Mouse (Mus musculus) forelimb bud, embryonic 11.5 days (tissue): ENCODE data around the gene Atn1.

Experiments
- DNase-seq: peaks from one replicate; pipeline ENCODE4 v3.0.0-alpha.2; 2012; ENCODE audit warnings: low read depth, low spot score

Gene Atn1

DNA sequence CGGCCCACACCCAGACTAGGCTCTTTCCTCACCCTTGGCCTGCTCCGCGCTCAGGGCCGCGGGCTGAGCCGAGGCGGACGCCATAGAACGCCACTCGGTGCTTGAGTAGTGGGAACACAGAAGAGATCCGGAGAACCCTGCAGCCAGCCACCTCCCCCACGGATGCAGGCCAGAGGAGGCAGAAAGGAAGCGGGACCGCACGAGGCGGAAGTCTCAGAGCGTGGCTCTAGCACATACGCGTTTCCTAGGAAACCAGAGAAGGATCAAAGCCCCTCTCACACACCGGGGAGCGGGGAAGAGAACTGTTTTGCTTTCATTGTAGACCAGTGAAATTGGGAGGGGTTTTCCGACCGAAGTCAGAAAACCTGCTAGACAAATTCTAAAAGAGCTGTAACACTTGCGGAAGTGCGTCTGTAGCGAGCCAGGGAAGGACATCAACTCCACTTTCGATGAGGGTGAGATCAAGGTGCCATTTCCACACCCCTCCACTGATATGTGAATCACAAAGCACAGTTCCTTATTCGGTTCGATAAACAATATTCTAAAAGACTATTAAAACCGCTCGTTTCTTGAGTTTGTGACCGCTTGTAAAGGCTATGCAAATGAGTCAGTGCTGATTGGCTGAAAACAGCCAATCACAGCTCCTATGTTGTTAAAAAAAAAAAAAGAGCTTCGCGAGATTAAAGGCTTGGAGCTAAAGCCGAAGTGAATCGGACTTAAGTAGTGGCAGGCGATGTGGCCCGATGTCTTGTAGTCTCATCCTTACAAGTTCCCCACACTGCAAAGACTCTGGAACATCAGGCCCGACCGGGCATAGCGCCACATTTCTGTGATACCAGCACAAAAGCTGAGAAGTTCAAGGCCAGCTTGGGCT, 15.2 kb downstream of the Atn1 start, which contains the start of gene Grcc10:
Gene Grcc10, minus strand, starts transcription at position 487 of the 874 bp plus-strand sequence.
- DNase-seq, result peak; percentile 96

DNA sequence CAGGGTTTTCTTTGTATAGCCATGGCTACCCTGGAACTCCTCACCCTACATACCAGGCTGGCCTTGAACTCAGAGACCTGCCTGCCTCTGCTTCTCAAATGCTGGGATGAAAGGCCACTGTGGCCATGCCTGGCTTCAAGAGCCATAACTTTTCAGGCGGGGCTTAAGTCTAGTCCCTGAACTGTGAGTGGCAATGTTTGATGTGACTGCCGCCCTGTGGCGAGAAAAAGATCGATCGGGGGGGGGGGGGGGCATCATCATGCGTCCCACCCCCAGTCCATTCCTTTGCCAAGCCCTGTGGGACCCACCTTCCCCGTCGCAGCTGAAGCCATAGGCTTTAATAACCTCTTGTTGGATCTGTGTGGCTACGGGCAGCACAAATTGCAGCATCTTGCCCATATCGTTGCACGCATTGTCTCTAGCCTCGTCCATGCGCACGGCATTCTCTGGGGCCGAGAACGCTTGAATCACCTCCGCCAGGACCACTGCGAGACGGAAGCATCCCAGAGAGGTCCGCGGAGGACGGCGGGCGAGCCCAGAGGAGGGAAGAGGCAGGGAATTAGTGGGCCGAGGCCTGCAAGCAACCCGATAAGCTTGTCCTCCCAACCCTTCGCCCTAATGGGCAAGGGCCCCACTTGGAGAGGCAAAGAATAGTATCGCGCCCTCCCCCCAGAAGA, 16.0 kb downstream of the Atn1 start:
- DNase-seq, result peak; percentile 59

DNA sequence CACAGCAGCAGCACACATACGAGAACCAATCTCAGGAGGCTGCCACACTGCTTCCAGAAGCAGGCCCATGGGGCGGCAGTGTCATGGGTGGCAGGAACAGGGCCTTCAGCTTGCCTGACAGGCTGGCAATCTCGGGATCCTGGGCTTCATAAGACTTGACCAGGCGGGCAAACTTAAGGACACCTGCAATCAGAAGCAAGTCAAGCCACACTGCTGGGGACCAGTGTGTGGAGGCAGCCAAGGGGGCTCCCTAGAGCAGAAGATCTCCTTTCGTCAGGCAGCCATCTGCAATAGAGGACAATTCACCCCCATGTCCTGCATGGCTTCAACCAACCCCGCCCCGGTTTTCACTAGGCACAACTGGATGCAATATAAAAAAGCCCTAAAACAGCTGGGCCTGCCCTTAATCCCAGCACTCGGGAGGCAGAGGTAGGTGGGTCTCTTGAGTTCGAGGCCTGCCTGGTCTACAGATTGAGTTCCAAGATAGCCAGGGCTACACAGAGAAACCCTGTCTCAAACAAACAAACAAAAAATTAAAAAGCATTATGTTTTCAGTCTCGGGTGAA, 17.0 kb downstream of the Atn1 start:
- DNase-seq, result no peak

DNA sequence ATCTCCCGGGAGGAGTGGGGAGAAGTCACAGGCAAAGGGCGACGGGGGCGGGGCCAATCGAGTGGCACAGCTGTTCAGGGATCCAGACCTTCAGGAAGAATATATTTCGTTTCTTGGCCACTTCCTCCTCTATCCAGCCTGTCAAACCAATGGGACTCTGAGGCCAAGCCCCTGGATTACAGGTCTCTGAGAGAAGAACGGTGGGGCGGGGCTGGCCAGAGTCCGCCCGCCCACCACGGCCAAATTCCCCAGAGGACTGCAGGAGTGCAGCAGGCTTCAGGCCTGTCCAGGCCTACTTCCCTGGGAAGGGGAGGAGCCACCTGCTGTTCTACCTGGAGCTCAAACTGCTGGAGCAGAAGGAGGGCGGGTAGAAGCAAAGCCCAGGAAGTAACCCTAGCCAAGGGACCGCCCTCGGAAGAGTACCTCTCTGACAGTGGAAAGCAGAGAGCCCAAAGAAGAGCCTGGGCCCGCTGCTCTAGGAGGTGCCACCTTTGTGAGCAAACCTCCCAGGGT, 17.8 kb downstream of the Atn1 start, which contains the start of gene Ptpn6:
Gene Ptpn6, minus strand, starts transcription at position 204 of the 513 bp plus-strand sequence.
- peak; percentile 29 for DNase-seq

DNA sequence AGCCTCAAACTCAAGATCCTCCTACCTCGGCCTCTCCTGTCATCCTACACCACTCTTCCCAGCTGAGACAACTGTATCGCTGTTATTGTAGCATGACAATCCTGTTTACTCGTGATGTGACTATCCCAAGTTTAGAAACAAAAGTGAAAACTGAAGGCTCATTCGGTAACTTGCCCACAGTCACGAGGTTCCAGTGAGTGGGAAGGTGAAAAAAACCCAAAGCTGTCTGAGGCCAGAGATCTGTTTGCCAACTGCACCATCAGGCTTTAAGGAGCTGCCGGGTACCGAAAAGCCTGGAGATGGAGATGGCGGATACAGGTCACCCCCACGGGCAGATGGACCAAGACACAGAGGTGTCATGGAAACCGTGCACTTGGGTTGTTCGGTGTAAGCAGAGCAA, 19.3 kb downstream of the Atn1 start:
- DNase-seq, result no peak

DNA sequence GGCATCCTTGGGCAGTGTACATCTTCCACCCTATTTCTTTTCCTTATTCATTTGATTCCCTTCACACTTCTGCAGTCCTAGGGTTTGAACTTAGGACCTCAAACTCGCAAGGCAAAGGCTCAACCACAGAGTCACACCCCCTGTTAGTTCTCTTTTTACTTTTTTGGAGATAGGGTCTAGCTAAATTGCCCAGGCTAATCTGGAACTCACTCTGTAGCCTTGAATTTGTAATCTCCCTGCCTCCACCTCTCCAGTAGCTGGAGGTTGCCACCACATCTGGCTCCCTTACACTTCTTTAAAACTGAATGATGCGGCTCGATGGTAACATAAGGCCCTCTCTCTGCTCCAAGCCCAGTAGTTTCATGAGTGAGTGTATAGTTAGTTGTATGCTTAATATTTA, 21.9 kb downstream of the Atn1 start:
- no peak for DNase-seq

DNA sequence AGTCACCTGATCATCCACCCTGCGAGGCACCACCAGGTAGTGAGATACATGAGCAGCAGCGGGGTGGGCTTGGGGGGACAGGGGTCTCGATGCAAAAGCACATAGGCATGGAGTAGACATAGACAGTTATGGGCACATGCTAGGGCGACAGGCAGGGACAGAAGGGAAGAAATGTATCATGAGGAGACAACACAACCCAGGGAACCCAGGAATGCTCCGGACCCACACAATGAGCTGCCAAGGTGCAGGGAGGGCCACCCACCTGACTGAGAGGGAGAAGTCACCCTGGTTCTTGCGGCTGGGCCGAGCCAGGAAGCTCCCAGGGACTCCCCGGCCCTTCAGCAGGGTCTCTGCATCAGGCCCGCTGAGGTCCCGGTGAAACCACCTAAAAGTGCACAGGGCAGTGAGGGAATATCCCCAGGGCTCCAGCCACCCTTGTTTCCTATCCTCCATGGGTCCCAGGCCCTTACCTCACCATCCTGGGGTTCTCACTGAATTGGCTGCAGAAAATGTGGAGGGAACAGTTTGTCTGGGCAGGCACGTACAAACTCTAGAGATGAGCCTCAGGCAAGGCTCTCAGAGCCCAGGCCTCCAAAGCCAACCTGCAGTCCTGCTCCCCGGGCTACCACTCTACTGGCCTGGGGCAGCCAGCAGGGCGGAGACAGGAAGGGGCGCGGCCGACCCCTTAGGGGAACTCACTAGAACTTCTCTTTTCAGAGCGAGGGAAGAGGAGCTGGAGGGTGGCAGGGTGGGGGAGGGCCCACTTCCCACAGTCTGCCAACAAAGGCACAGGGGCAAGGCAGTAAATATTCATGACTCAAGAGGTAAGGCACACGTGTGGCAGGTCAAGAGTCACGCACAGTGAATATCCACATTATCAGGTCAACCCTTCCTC, 23.6 kb downstream of the Atn1 start:
- no peak for DNase-seq

DNA sequence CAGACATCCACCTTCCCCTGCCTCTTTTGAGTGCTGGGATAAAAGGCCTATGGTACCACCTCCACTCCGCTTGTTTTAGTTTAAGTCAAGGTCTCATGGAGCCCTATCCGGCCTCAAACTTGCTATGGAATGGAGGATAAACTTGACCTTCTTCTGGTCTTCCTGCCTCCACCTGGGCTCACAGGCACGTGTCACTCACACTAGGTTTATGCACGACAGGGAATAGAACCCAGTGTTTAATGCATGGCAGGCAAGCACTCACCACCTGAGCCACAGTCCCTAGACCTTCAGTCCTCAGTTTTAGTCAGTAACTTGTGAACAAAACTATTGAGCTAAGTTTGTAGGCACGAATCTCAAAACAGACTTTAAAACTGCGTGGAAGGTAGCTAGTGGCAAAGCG, 25.3 kb downstream of the Atn1 start:
- no peak for DNase-seq

DNA sequence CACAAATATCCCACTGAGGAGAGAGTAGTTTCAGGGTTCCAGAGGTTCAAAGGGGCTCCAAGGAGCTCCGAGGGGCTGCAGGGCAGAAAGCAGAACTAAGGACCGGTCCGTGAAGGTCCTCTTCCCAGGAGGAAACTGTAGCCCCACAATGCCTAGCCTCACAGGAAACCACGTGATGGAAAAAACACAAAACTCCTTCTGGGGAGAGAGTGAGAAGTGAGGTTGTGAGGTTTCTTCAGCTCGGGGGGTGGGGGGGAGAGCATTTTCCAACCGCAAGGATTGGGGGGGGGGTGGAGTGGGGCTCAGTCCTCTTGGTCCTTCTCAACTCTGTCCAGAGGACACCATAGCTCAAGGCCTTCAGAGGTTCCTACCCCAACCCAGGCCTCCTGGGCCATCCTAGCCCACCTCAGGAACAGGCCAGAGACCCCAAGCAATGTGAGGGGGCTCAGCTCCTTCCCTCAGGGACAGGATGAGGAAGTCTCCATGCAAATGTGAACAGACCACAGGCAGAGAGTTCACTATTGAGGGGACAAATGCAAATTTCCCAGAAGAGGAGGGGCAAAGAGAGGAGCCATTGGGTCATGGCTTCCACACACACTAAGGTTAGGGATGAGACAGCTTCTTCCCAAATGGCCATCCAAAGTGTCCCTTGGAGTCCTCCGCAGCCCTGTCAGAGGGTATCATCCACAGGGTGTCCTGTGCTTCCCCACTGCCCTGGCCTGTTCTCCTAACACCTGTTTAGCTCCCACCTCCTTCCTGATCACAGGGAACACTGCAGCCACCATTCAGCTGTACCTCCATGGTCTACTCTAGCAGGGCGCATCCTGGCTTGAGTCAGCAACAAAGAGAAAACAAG, 26.2 kb downstream of the Atn1 start:
- DNase-seq, result no peak

DNA sequence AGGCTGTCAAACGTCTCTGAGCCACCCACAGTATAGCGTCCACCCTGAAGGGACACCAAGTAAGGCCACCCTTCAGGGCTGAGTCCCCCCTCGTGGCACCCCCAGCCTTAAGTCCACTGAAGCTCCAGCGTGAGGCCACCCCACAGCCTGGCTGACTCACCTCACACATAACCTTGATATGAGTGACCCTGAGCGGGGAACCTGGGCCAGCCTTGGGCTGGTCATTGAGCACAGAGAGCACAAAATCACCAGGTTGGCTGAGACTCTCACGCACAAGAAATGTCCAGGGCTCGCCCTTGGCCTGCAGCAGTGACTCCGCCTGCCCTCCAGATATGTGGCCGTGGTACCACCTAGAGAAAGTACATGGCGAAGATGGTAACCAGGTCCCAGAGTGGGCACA, 27.7 kb downstream of the Atn1 start:
- no peak for DNase-seq

DNA sequence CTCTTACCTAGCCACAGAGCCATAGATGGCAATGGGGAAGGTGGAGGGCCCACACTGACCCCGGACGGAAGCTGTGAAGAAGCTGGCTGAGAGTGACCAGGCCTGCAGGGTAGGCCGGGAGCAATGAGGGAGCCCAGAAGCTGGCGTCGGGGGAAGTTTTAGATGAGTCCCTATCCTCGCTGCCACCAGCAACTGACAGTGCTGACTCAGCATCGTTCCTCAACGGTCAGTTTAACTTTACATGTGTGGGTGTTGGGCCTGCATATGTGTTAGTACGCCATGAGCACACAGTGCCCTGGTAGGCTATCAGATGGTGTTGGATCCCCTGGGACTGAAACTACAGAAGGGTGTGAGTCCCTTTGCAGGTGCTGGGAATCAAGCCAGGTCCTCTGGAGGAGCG, 31.9 kb downstream of the Atn1 start:
- DNase-seq, result no peak

DNA sequence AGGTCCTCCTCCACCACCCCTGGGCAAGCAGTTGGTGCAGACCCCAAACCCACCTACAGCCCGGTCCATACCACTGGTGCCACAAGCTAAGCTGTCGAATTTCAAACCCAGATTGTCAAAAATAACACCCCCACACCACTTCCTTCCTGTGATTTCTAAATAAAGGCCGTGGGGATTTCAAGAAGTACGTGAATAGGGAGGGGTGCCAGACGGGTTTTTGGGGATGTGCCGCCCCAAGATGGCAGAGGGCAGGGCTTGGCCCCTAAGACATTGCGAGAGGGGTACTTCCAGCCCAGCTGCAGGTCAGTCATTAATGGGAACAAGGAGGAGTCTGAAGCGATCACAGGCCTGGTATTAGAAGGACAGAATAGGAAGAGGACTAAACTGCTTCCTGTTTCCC, 32.8 kb downstream of the Atn1 start:
- DNase-seq, result no peak

DNA sequence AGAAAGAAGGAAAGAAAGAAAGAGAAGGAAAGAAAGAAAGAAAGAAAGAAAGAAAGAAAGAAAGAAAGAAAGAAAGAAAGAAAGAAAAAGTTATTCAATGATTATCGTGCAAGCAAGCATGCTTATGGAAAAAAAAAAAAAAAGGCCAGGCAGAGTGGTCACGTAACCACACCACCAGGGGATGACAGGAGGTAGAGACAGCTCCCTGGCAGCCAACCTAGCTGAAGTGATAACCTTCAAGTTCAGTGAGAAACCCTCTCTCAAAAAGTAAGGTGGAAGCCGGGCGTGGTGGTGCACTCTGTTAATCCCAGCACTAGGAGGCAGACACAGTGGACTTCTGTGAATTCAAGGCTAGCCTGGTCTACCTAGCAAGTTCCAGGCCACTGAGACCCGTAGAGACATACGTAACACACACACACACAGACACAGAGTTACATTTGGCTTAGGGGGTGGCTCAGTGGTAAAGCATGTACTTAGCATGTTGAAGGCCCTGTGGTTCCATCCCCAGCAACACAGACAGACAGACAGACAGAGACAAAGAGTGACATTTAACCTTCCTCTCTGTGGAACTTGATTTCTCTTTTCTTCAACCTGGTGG, 33.3 kb downstream of the Atn1 start:
- no peak for DNase-seq

DNA sequence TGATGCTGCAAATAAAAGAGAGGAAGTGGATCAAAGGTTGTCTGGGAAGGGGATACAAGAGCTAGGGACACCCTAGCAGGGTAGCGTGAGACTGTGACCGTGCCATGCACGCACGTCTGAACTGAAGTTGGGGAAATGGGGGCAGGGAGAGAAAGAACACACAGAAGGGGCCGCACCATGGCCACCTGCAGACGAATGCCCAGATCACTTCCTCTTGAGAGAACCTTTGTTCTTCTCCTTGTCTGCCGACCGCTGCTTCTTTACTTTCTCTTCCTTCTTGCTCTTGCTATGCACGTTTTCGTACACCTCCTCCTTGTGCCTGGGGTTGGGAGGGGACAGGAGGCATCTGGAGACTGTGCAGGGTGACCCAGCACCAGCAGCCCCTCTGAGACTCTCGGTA, 35.4 kb downstream of the Atn1 start:
- DNase-seq, result no peak

DNA sequence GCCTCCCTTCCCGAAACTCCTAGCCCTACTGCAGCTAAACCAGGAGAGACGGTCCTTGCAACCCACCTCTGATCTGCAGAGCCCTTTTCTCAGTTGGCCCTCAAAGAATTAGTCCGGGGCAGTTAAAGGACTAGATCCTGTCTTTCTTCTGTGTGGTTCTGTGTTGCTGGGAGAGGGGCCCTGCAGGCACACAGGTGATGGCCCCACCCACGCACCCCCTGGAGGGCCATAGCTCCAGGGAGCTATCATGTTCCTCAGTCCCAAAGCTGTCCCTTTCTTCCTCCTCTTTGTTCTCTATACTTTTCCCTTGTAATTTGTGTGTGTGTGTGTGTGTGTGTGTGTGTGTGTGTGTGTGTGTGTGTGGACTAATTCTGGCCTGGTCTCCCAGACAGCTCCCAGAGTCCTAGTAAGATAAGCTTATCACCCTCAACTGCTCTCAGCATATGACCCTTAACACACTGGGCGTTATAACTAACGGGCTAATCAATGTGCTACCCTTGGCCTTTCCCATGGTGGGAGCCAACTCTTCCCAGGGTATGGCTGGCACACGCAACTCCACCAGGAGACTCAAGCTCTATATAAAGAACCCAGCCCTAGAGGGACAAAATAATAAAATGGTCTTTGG, 36.9 kb downstream of the Atn1 start:
- no peak for DNase-seq

DNA sequence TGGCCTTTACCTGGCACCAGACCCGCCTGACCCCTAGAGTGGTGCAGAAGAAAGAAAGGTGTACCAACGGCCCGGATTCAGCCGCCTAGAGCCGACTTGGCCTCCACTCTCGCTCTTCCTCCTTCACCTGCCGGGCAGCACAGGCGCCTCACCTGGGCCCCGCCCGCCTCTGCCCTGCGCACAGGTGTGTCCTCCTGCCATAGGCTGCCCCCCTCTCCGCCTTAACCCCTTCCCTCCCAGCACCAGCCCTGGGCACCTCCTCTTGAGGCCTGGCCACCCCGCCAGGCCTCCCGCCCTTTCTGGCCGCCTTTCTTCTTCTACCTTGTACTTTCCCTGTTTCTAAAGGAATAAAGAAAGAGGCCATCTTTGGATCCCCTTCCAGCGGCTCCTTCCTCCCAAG, 37.6 kb downstream of the Atn1 start:
- DNase-seq, result no peak

DNA sequence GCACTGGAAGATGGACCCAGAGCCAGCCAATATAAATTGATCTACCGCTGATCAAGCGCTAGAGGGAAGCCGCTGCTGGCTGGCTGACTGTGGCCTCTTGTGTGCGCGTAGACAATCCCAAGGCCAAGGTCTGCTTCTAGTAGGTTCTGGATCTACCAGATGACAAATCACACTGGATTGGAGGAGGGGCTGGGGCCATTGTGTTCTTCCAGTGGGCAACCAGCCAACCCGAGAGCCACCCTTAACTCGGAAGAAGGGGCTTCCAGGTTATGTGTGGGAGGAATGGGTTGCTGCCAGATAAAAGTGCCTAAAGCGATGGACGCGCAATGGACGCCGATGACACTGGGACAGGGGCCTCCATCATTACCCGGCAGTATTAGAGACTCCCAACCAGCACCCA, 38.4 kb downstream of the Atn1 start:
- no peak for DNase-seq

DNA sequence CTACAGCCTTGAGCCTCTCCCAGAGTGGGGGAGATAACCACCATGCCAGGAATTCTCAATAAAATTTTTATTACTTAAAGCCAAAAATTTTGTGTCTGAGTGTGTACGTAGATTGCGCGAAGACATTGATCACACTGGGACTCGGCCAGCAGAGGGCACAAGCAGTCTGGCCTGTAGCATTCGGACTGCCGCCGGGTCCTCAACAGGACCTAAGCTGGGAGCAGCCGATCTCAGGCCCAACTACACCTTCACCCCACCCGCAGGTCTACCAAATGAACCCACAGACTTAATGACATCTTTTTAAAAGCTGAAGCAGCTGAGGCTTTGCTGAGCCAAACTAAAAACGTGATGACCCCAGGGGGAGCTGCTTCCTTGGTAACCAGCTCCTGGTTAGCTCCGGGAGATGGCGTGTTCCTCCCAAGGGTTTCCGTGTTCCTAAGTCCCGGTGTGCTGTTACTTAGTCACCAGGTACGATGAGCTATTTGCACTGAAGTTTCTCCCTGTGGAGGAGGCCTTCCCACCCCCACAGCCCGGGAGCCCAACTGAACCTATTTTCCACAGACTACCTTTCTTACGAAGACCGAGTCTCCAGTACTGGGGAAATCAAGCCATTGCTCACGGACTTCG, 39.3 kb downstream of the Atn1 start:
- peak; percentile 30 for DNase-seq

DNA sequence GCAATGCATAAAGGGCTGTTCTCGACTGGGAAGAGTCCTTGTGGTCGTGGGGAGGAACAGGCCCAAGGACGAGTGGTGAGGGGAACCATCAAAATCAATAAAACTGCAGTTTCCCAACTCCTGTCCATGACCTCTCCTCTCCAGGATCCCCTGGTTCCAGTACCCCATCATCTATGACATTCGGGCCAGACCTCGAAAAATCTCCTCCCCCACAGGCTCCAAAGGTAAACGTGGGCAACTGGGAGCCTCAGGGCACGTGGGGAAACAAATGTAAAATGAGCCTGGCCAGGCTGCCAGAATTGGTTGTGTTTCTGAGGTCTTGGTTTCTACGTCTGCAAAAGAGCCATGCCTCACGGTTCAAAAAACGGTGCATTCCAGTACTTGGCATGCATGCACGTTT, 43.4 kb downstream of the Atn1 start:
- DNase-seq, result no peak
